Mouse (Mus musculus) naive thymus-derived CD4-positive, alpha-beta T cell, adult 5 months (primary cell): ENCODE data around the gene Slit2. TPM values are rescaled to one million over a fixed set of nuclear protein-coding genes. Genes with fewer than 3 reads are reported as not detected.

Experiments
- polyA plus RNA-seq: library from polyadenylated mRNA; unstranded; fragments of 100-300 nt; shearing (Covaris generic); gene quantifications from one replicate; pipeline ENCODE4 v1.2.1, GENCODE M21; 2017

Slit2 gene
- 1.0 TPM for polyA plus RNA-seq

DNA sequence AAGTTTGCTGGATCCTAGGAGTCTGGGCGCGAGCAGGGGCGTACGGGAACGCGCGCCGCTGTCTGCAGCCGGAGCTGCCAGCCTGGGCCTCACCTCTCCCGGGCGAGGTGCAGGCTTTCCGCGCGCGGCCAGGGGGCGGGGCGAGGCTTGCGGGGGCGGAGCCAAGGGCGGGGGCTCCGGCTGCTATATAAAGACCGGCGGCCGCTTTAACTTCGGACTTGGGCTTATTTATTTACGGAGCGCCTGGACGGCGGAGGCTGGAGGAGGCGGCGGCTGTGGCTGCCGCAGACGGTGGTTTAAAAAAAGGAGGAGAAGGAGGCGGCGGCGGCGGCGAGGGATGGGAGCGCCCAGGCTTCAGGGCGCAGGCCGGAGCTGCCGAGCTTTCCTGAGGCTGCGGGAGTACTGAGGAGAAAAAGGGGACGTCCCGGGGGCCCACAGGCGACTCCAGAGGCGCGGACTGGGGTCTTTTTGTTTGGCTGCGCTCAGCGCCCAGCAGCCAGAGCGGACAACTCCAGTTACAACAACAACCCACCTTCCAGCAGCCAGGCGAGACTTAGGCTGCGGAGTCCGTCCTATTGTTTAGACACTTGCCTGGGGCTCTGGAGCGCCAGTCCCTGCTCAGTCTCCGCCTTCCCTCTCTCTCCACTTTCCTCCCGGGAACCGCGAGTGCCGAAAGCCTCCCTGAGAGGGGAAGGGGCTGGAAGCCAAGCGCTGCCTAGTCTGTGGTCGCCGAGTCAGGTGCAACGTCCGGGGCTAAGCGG is at the start of gene Slit2:
Slit2 (plus strand) TSS at position 198 of the 761 bp plus-strand sequence.

DNA sequence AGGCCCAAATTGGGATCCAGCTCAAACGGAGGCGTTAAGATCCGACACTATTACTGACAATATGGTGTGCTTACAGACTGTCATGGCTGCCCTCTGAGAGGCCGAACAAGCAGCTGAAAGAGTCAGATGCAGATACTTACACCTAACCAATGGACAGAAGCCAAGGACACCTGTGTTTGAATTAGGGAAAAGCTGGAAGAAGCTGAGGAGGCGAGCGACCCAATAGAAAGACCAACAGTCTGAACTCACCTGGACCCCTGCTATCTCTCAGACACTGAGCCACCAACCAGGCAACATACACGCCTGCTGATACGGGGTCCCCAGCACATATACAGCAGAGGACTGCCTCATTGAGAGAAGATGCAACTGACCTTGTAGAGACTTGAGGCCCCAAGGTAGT is 344.7 kb downstream of the Slit2 start, which contains the start of gene 5730480H06Rik:
5730480H06Rik (plus strand) TSS at position 301 of the 400 bp plus-strand sequence.

